Mouse (Mus musculus) midbrain, postnatal 0 days (tissue): ENCODE results near the gene Wdtc1. TPM values are rescaled to one million over a fixed set of nuclear protein-coding genes. Genes with fewer than 3 reads are reported as not detected.

Experiments
- ATAC-seq: fragments of 200-750 bp; cut with Nextera tagmentation; 2 replicates; pipeline ENCODE4 v1.8.0; 2017; ENCODE audit warnings: moderate number of reproducible peaks, mild to moderate bottlenecking, moderate TSS enrichment, moderate library complexity; ENCODE audit not compliant: low FRiP score
- DNase-seq: peaks from one replicate; pipeline ENCODE4 v3.0.0-alpha.2; 2015; ENCODE audit warnings: low spot score
- H3K27ac ChIP-seq: fragments of 300-500 bp; sonication (generic); 2 replicates; pipeline ENCODE4 v1.5.1; 2014; ENCODE audit warnings: low read depth, mild to moderate bottlenecking, low read length, mixed read lengths
- H3K27me3 ChIP-seq: fragments of 300-500 bp; sonication (generic); 2 replicates; pipeline ENCODE4 v1.6.1; 2014; ENCODE audit warnings: low read length, control low read depth, mixed read lengths; ENCODE audit not compliant: insufficient read depth
- H3K36me3 ChIP-seq: fragments of 300-500 bp; sonication (generic); 2 replicates; pipeline ENCODE4 v1.6.1; 2014; ENCODE audit warnings: low read length, control low read depth, mixed read lengths; ENCODE audit not compliant: insufficient read depth
- H3K4me1 ChIP-seq: fragments of 300-500 bp; sonication (generic); 2 replicates; pipeline ENCODE4 v1.6.1; 2014; ENCODE audit warnings: mild to moderate bottlenecking, control low read depth, antibody characterized with exemption, low read length, mixed read lengths; ENCODE audit not compliant: insufficient read depth
- H3K4me2 ChIP-seq: fragments of 300-500 bp; sonication (generic); 2 replicates; pipeline ENCODE4 v1.6.1; 2014; ENCODE audit warnings: low read depth, mild to moderate bottlenecking, low read length, mixed read lengths; ENCODE audit not compliant: poor library complexity, severe bottlenecking
- H3K4me3 ChIP-seq: fragments of 300-500 bp; sonication (generic); 2 replicates; pipeline ENCODE4 v1.5.1; 2014; ENCODE audit warnings: low read depth, mild to moderate bottlenecking, low read length, moderate library complexity
- H3K9ac ChIP-seq: fragments of 300-500 bp; sonication (generic); replicated peaks from 2 replicates; pipeline ENCODE4 v1.6.1; 2014; ENCODE audit warnings: mild to moderate bottlenecking, low read length, moderate library complexity, mixed read lengths; ENCODE audit not compliant: poor library complexity, severe bottlenecking
- H3K9me3 ChIP-seq: fragments of 300-500 bp; sonication (generic); 2 replicates; pipeline ENCODE4 v1.6.1; 2016; ENCODE audit warnings: low read length, control low read depth
- CTCF ChIP-seq: IDR thresholded peaks from 2 replicates; pipeline ENCODE4 v1.5.1; 2016; ENCODE audit warnings: antibody characterized with exemption, mild to moderate bottlenecking
- WGBS: fragments of 180-500 bp; shearing (Covaris S2); extraction: QIAGEN DNeasy Blood & Tissue Kit; methylation state at CpG from one replicate; pipeline ENCODE4 v1.1.7; 2014; 5-methylcytosine and 5-hydroxymethylcytosine counted together
- polyA plus RNA-seq: library from polyadenylated mRNA; unstranded; fragments of >200 nt; fragmentation: Nextera tagmentation; extraction: Ambion mirVana; gene quantifications from 2 replicates; pipeline ENCODE4 v1.2.1, GENCODE M21; 2015
- total RNA-seq: library from RNA; depleted of rRNA; stranded (reverse); fragments of >200 nt; gene quantifications from 2 replicates; pipeline ENCODE4 v1.2.3, GENCODE M21; 2014

Gene Wdtc1
- total and polyA plus RNA-seq, 2 experiments from 2014 or later, result 15.6 to 54.8 TPM

DNA sequence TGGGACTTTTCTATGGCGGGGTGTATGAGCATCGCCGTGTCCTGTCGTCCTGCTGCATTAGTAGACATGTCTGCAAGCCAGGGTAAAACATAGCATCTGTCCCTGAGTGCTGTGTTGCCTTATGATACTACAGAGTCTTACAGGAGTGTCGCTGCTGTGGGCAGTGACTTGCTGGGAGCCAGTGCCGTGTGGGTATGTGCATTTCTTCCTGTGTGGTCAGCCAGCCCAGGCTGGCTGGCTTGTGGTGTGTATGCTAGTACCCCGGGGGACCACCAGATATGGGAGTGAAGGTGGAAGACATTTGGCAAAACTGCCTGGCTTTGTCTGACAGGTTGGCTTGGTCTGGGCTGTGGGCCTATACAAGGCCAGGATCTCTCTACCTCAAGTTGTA is 90.9 kb downstream of the Wdtc1 start:
- H3K27me3 ChIP-seq, result no peaks in the 10 kb centered on the region
- H3K9me3 ChIP-seq, result no peaks in the 10 kb centered on the region
- H3K4me2 ChIP-seq, result no peak overlapping the region
- no peak overlapping the region for H3K27ac ChIP-seq
- no peak overlapping the region for H3K4me3 ChIP-seq
- DNase-seq (no peak), ATAC-seq (no peak)
- H3K36me3 ChIP-seq, result peaks cover 22% of the 10 kb centered on the region
- 69% methylated on average over 7 of the region's 7 CpGs for WGBS
- no peak for TF ChIP-seq CTCF
- H3K4me1 ChIP-seq, result no peaks in the 10 kb centered on the region
- H3K9ac ChIP-seq, result no peak overlapping the region

DNA sequence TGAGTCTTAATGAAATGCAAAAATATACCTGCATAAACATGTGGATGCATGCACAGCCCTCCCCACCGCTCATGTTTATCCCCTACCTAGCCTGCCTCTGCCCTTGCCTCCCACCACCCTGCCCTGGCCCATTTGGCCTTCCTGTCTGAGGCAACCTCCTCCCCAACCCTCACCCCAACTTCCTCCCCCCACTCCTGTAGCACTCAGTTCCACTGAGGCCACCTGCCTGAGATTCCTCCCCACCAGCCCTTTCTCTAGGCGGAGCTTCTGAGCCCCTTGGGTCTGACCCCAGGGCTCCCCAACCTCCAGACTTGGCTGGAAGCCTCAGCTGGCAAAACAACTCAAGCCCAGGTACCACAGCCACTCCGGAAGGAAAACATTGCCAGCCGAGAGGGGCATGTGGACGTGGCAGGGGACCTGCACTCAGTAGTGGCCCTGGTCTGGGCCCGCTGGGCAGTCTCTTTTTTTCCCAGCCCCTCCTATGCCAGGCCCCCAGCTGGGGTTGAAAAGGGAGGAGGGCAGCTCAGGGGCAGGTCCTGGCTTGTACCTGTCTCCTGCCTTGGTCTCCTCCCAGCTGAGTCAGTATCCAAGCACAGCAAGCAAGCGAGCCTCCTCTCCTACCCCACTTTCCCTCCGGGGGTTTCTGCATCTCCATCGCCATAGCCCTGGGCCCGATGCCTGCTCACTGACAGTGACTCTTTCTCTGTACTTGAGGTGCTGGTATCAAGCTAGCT is 91.5 kb downstream of the Wdtc1 start:
- Histone ChIP-seq H3K4me1 (no peaks in the 10 kb centered on the region), H3K9me3 (no peaks in the 10 kb centered on the region), H3K9ac (no peak overlapping the region), H3K27ac (no peak overlapping the region), H3K4me3 (no peak overlapping the region), H3K27me3 (no peaks in the 10 kb centered on the region), H3K4me2 (no peak overlapping the region), H3K36me3 (peaks cover 17% of the 10 kb centered on the region)
- no peak for TF ChIP-seq CTCF
- DNase-seq (no peak), ATAC-seq (no peak)
- WGBS, result 60% methylated on average over 10 of the region's 10 CpGs

DNA sequence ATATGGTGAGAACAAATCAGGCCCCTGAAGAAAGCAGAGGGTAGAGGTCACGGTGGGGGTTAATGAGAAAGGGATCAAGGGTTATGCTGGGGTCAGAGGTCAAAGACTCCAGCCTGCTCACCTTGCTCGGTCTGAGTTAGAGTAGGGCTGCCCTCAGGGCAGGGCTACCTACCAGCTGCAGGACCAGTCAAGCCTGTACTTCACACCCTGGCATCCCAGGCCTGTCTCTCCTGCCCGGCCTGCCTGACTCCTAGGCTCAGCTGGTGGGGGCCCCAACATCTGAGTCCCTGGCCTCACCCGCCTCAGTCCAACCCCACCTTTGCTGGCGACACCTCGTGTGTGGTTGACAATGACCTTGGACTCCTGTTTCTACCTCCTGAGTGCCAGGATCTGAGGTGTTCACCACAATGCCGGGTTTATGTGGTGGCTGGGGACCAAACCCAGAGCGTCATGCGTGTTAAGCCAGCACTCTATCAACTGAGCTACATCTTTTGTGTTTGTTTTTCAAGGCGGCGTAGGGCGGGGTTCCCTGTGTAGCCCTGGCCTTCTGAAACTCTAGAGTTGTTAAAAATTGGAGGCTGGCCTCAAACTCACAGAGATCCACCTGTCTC is 95.4 kb downstream of the Wdtc1 start:
- no peak overlapping the region for H3K4me3 ChIP-seq
- no peaks in the 10 kb centered on the region for H3K36me3 ChIP-seq
- H3K27ac ChIP-seq, result no peak overlapping the region
- DNase-seq (no peak), ATAC-seq (no peak)
- TF ChIP-seq CTCF, result no peak
- no peaks in the 10 kb centered on the region; the same call in 1 of the 2 replicates for H3K4me1 ChIP-seq
- no peak overlapping the region for H3K4me2 ChIP-seq
- H3K9me3 ChIP-seq, result no peaks in the 10 kb centered on the region
- peaks cover 15% of the 10 kb centered on the region; the same call in 1 of the 2 replicates for H3K27me3 ChIP-seq
- no peak overlapping the region for H3K9ac ChIP-seq
- 84% methylated on average over 12 of the region's 12 CpGs for WGBS

DNA sequence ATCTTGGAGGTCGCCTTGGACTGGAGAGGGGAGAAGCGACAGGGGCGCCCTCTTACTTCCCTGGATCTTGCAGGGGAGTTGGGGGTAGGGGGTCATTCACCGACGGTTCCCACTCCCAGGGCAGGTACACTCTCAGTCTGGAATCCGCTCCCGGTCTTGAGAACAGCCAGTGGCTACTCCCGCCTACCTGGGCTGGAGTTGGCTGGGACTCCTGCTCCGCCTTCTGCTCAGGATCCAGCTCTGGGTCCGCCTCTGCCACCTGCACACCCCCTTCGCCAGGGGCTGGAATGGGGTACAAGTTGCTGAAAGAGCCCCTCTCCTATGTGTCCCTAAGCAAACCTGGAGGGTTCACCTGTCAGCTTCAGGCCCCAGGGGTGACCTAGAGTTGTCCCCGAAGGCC is 96.1 kb downstream of the Wdtc1 start:
- no peaks in the 10 kb centered on the region for H3K36me3 ChIP-seq
- no peak for DNase-seq

DNA sequence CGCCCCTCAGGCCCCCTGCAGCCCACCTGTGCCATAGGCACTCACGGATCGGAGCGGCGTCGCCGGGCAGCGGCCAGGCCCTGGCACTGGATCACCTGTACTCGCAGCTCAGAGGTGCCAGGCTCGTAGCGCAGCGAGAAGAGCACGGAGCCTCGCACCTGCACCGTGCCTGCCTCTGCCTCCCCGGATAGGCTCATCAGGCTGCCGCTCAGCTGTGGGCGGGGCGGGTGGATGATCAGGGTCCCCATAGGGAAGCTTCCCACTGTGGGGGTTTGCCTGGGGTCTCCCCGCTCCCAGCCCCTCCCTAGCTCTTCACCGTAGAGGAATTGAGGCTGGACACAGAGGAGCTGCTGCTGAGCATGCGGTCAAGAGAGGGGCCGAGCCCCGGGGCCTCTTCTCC is 96.5 kb downstream of the Wdtc1 start:
- no peak for TF ChIP-seq CTCF
- WGBS, result 26% methylated on average over 24 of the region's 24 CpGs
- no peaks in the 10 kb centered on the region for H3K9me3 ChIP-seq
- peak overlapping the region; percentile 23; the same call in 1 of the 2 replicates for H3K4me2 ChIP-seq
- H3K9ac ChIP-seq, result no peak overlapping the region
- H3K36me3 ChIP-seq, result no peaks in the 10 kb centered on the region
- ATAC-seq (no peak), DNase-seq (no peak)
- peaks cover 24% of the 10 kb centered on the region for H3K27me3 ChIP-seq
- no peak overlapping the region for H3K27ac ChIP-seq
- no peak overlapping the region for H3K4me3 ChIP-seq
- no peaks in the 10 kb centered on the region; the same call in 1 of the 2 replicates for H3K4me1 ChIP-seq

More for the DNA sequence above, 96.1 kb downstream of the Wdtc1 start:
- no peaks in the 10 kb centered on the region for H3K9me3 ChIP-seq
- peak overlapping the region; percentile 23; the same call in 1 of the 2 replicates for H3K4me2 ChIP-seq
- no peak for TF ChIP-seq CTCF
- H3K9ac ChIP-seq, result no peak overlapping the region
- no peak overlapping the region for H3K27ac ChIP-seq
- no peak overlapping the region for H3K4me3 ChIP-seq
- ATAC-seq, result no peak
- WGBS, result 41% methylated on average over 12 of the region's 12 CpGs
- peaks cover 20% of the 10 kb centered on the region; the same call in 1 of the 2 replicates for H3K27me3 ChIP-seq
- H3K4me1 ChIP-seq, result no peaks in the 10 kb centered on the region; the same call in 1 of the 2 replicates

DNA sequence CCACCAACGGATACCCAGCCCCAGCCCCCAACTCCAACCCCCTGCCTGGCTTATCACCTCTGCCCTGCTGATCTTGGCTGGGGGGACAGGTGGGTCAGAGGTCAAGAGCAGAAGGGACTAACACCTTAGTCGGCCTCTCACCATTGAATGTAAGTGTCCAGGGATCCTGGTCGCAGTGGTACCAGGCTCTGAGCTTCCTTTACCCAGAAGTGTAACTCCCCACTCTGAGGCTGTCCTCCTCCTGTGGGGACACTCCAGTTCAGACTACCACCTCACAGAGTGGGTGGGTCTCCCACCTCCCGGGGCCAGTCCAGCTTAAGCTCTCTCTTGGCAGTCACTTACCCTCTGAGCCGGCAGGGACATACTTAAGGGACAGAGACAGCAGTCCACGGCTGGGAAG is 97.9 kb downstream of the Wdtc1 start:
- Histone ChIP-seq H3K27me3 (peaks cover 37% of the 10 kb centered on the region), H3K4me1 (no peaks in the 10 kb centered on the region; the same call in 1 of the 2 replicates), H3K27ac (no peak overlapping the region), H3K9ac (no peak overlapping the region), H3K9me3 (no peaks in the 10 kb centered on the region), H3K36me3 (no peaks in the 10 kb centered on the region), H3K4me2 (no peak overlapping the region), H3K4me3 (no peak overlapping the region)
- DNase-seq (no peak), ATAC-seq (no peak)
- 58% methylated on average over 6 of the region's 6 CpGs for WGBS
- TF ChIP-seq CTCF, result no peak
